Mouse (Mus musculus) intestine, postnatal 0 days (tissue): ENCODE data around the gene Fmo4. TPM values are rescaled to one million over a fixed set of nuclear protein-coding genes. Genes with fewer than 3 reads are reported as not detected.
A peak's percentile ranks its signal among the peaks of the same experiment; 100 is the strongest.

Experiments
- ATAC-seq: fragments of 200-750 bp; cut with Nextera tagmentation; 2 replicates; pipeline ENCODE4 v1.8.0; 2017; ENCODE audit warnings: mild to moderate bottlenecking, moderate TSS enrichment, moderate library complexity
- H3K27ac ChIP-seq: fragments of 300-500 bp; sonication (generic); 2 replicates; pipeline ENCODE4 v1.5.1; 2014; ENCODE audit warnings: mild to moderate bottlenecking, low read depth, low read length, moderate library complexity
- H3K27me3 ChIP-seq: fragments of 300-500 bp; sonication (generic); replicated peaks from 2 replicates; pipeline ENCODE4 v1.6.1; 2014; ENCODE audit warnings: low read length, mixed read lengths; ENCODE audit not compliant: control insufficient read depth, insufficient read depth
- H3K36me3 ChIP-seq: fragments of 300-500 bp; sonication (generic); 2 replicates; pipeline ENCODE4 v1.6.1; 2014; ENCODE audit warnings: mild to moderate bottlenecking, moderate library complexity; ENCODE audit not compliant: control insufficient read depth, insufficient read depth
- H3K4me1 ChIP-seq: fragments of 300-500 bp; sonication (generic); replicated peaks from 2 replicates; pipeline ENCODE4 v1.6.1; 2014; ENCODE audit warnings: antibody characterized with exemption, low read length, mixed read lengths; ENCODE audit not compliant: control insufficient read depth, insufficient read depth
- H3K4me2 ChIP-seq: fragments of 300-500 bp; sonication (generic); replicated peaks from 2 replicates; pipeline ENCODE4 v1.6.1; 2014; ENCODE audit warnings: low read depth, mild to moderate bottlenecking, moderate library complexity
- H3K4me3 ChIP-seq: fragments of 300-500 bp; sonication (generic); 2 replicates; pipeline ENCODE4 v1.5.1; 2014; ENCODE audit warnings: low read depth, low read length
- H3K9ac ChIP-seq: fragments of 300-500 bp; sonication (generic); 2 replicates; pipeline ENCODE4 v1.6.1; 2014; ENCODE audit warnings: mild to moderate bottlenecking, low read depth, low read length
- H3K9me3 ChIP-seq: fragments of 300-500 bp; sonication (generic); 2 replicates; pipeline ENCODE4 v1.6.1; 2016; ENCODE audit warnings: mixed run types; ENCODE audit not compliant: control insufficient read depth
- CTCF ChIP-seq: sonication (generic); IDR thresholded peaks from 2 replicates; pipeline ENCODE4 v1.5.1; 2016; ENCODE audit warnings: low read depth, mild to moderate bottlenecking, control low read depth, antibody characterized with exemption, moderate library complexity
- WGBS: fragments of 180-500 bp; shearing (Covaris S2); extraction: QIAGEN DNeasy Blood & Tissue Kit; methylation state at CpG from one replicate; pipeline ENCODE4 v1.1.7; 2014; 5-methylcytosine and 5-hydroxymethylcytosine counted together
- polyA plus RNA-seq: library from polyadenylated mRNA; unstranded; fragments of >200 nt; fragmentation: Nextera tagmentation; extraction: Ambion mirVana; gene quantifications from 2 replicates; pipeline ENCODE4 v1.2.1, GENCODE M21; 2015

Fmo4 gene
- polyA plus RNA-seq, 1 experiment from 2014 or later = 12.2 TPM

DNA sequence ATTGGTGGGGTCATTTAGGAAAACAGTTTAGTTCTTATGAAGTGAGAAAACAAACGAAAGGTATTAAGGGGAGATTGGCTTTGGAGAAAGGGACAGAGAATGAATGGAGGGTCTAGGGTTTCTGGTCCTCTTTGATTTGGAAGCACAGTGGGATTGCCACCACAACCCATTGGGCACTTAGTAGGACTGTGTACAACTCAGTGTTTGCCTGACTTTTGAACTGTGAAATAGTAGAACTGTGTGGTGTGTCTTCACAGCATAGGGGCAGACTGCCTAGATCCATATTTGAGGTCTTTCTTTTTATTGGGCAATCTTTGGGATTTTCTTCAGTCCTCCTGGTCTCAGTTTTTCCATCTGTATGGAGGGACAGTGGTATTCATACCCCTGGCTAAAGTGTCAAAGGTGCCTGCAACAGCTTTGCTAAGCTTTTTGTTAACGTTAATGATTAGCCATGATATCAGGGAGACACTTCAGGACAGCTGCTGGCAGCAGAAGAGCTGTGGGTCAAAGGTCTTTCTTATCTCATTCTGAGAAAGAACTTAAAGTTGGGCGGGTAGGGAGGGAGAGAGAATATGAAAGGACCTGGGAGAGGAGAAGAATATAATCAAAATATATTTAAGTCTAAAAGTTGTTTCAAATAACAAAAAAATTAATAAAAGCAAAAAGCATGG lies 40.2 kb upstream of the Fmo4 start:
- no peak for TF ChIP-seq CTCF
- Histone ChIP-seq H3K36me3 (no peaks in the 10 kb centered on the region), H3K27ac (peak overlapping the region; percentile 35; the same call in 1 of the 2 replicates), H3K9ac (no peak overlapping the region), H3K9me3 (no peaks in the 10 kb centered on the region), H3K4me3 (no peak overlapping the region), H3K4me1 (no peaks in the 10 kb centered on the region; the same call in 1 of the 2 replicates), H3K4me2 (no peak overlapping the region), H3K27me3 (no peaks in the 10 kb centered on the region)
- ATAC-seq = peak; percentile 90
- 38% methylated on average over 3 of the region's 3 CpGs for WGBS

DNA sequence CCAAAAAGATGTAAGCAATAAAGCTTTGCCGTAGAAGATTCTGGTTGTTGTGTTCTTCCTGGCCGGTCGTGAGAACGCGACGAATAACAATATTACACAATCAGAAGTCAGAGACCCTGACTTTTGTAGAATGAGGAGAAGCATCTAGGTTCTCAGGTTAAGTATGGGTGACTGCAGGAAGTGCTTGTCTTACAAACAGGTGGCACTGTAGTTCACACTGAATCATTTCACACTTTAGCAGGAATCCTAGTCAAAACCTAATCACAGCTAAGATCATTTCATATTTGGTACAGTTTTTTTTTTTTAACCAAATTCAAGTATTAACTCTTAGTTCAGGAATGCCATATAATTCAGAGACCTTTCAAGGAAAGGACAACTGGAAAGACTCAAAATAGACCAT lies 33.8 kb upstream of the Fmo4 start:
- Histone ChIP-seq H3K4me2 (no peak overlapping the region), H3K27ac (no peak overlapping the region)
- no peak for TF ChIP-seq CTCF

DNA sequence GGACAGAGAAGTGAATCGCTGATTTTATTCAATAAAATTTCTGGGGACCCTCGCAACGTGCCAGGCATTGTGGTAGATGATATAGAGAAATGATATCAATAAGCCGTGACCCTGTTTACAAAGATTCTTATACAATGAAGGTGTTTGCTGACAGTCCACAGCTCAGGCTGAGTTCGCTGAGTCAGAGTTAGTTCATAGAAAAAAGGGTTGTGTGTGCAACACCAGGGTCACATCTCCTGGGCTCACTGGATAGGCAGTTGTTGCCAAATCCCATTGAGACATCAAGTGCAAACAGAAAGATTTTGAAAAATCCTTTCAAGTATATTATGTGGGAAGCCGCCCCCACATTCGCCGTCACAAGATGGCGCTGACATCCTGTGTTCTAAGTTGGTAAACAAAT lies 26.4 kb upstream of the Fmo4 start:
- Histone ChIP-seq H3K4me1 (no peaks in the 10 kb centered on the region), H3K9me3 (no peaks in the 10 kb centered on the region), H3K36me3 (no peaks in the 10 kb centered on the region), H3K9ac (no peak overlapping the region), H3K27ac (no peak overlapping the region), H3K4me2 (no peak overlapping the region), H3K4me3 (no peak overlapping the region), H3K27me3 (no peaks in the 10 kb centered on the region)
- 94% methylated on average over 9 of the region's 9 CpGs for WGBS
- no peak for TF ChIP-seq CTCF
- ATAC-seq = no peak

More for the DNA sequence above, 33.8 kb upstream of the Fmo4 start:
- Histone ChIP-seq H3K4me3 (no peak overlapping the region), H3K27me3 (no peaks in the 10 kb centered on the region), H3K36me3 (no peaks in the 10 kb centered on the region), H3K9me3 (no peaks in the 10 kb centered on the region), H3K9ac (no peak overlapping the region), H3K4me1 (no peaks in the 10 kb centered on the region; the same call in 1 of the 2 replicates)
- 95% methylated on average over 6 of the region's 6 CpGs for WGBS
- no peak for ATAC-seq

DNA sequence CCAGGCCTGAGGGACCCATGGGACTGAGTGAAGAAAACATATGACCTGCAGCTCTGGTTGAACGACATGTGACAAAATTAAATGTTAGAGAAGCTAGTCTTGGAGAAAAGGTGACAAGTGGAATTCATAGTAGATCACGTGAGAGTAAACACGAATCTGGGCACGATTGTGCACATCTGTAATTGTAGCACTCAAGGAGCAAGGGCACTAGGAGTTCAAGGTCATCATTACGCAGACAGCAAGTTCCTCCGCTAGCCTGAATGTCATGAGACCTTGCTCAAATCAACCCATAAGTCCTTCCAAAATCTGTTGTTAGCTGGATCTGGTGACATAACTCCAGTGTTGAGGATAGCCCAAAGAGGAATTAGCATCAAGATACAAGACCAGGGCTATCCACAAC lies 25.2 kb upstream of the Fmo4 start:
- ATAC-seq = no peak
- Histone ChIP-seq H3K9me3 (no peaks in the 10 kb centered on the region), H3K9ac (no peak overlapping the region), H3K4me2 (no peak overlapping the region), H3K36me3 (no peaks in the 10 kb centered on the region), H3K4me3 (no peak overlapping the region), H3K27me3 (no peaks in the 10 kb centered on the region), H3K4me1 (no peaks in the 10 kb centered on the region), H3K27ac (no peak overlapping the region)
- no peak for TF ChIP-seq CTCF
- WGBS = 90% methylated on average over 6 of the region's 6 CpGs

DNA sequence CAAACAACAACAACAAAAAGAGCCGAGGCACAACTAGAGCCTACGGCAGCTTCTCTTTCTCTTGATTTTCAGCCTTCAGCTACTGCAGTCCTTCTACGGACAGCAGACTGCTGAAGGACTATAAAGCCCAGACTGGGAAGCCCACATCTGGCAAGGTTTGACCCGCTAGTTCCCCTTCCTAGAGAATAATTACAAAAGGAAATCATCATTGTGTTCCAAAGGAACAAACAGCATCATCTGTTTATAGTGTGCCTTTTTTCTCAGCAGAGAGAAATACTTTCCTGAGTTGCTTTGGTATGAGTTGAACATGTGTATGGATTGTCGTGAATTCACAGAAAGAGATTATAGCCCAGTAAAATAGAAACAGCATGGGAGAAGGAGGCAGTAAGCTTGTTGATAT lies 20.6 kb upstream of the Fmo4 start:
- H3K4me1 ChIP-seq = no peaks in the 10 kb centered on the region; the same call in 1 of the 2 replicates
- H3K9ac ChIP-seq = no peak overlapping the region
- no peaks in the 10 kb centered on the region for H3K27me3 ChIP-seq
- H3K36me3 ChIP-seq = no peaks in the 10 kb centered on the region
- no peak overlapping the region for H3K4me3 ChIP-seq
- no peak for ATAC-seq
- no peak for TF ChIP-seq CTCF
- no peak overlapping the region for H3K4me2 ChIP-seq
- H3K9me3 ChIP-seq = no peaks in the 10 kb centered on the region
- H3K27ac ChIP-seq = no peak overlapping the region
- WGBS = 78% methylated on average over 5 of the region's 5 CpGs

DNA sequence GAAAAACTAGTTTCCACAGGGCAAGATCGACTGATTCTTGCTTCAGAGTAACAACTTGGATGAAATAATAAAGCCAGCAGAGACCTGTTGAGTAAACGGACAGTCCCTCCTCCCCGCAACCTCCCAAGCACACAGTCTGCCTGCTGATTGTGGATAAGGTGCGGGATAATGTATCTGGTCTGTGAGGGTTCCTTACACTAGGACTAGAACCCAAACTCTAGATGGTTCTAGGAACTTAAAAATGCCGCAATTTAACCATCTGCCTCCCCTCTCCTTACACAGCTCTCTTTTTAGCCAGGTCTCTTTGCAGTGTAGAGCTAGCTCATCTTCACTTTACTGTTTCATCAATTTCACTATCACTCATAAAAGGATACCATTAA lies 18.8 kb upstream of the Fmo4 start:
- Histone ChIP-seq H3K4me2 (0 out of 2 replicates have a peak overlapping the region, but pooled peaks have one; percentile 13), H3K9me3 (no peaks in the 10 kb centered on the region), H3K4me1 (no peaks in the 10 kb centered on the region; the same call in 1 of the 2 replicates), H3K27ac (no peak overlapping the region), H3K4me3 (no peak overlapping the region), H3K36me3 (no peaks in the 10 kb centered on the region), H3K27me3 (no peaks in the 10 kb centered on the region), H3K9ac (no peak overlapping the region)
- no peak for ATAC-seq
- no peak for TF ChIP-seq CTCF
- WGBS = 54% methylated on average over 5 of the region's 5 CpGs
